Mouse (Mus musculus): ENCODE data around the gene 1700001L19Rik.

GRCm38 (mm10) chr13:68597667-68598066 is 446 bp downstream of the 1700001L19Rik start:
- TF ChIP-seq EP300 (IDR thresholded peaks at IDR 0.05; ENCODE audit: low read depth) (no peak), CTCF (IDR thresholded peaks at IDR 0.05; ENCODE audit: low read depth) (no peak)
